Mouse (Mus musculus) spleen, adult 18-20 months (tissue): Measurements from ENCODE around the gene Arl5c.
A peak's percentile ranks its signal among the peaks of the same experiment; 100 is the strongest.

Experiments used
- DNase-seq, 2 experiments: peaks; one replicate each; pipeline ENCODE4 v3.0.0; 2022; ENCODE audit warnings: mixed read lengths in 2 of 2

Gene Arl5c

GRCm38 (mm10) chr11:98018858-98019641, 23.1 kb upstream of the Arl5c start:
- DNase-seq: peak in 1 of 2 experiments; percentile 21

- DNase-seq: no peak
These were observed 22.2 kb upstream of the Arl5c start for GRCm38 (mm10) chr11:98018222-98018621.

GRCm38 (mm10) chr11:98016824-98017223, 20.8 kb upstream of the Arl5c start:
- no peak for DNase-seq

- no peak for DNase-seq
These were observed 20.2 kb upstream of the Arl5c start for GRCm38 (mm10) chr11:98016177-98016576.

- DNase-seq: no peak
These were observed 16.9 kb upstream of the Arl5c start for GRCm38 (mm10) chr11:98012831-98013230.

- DNase-seq: no peak
These were observed 15.7 kb upstream of the Arl5c start for GRCm38 (mm10) chr11:98011716-98012115.

GRCm38 (mm10) chr11:98008087-98008486, 12.1 kb upstream of the Arl5c start:
- DNase-seq: no peak

GRCm38 (mm10) chr11:98005686-98006085, 9.7 kb upstream of the Arl5c start:
- DNase-seq: no peak

- DNase-seq: no peak
These were observed 9.1 kb upstream of the Arl5c start for GRCm38 (mm10) chr11:98005076-98005475.

GRCm38 (mm10) chr11:98004161-98004560, 8.2 kb upstream of the Arl5c start:
- no peak for DNase-seq

- DNase-seq: peak in 1 of 2 experiments; percentile 39
These were observed 7.2 kb upstream of the Arl5c start for GRCm38 (mm10) chr11:98003171-98003671.

GRCm38 (mm10) chr11:98002627-98003026, 6.6 kb upstream of the Arl5c start:
- DNase-seq: peak; percentile 77 to 92

- no peak for DNase-seq
These were observed 6.0 kb upstream of the Arl5c start for GRCm38 (mm10) chr11:98001986-98002385.

- peak; percentile 43 to 49 for DNase-seq
These were observed 5.4 kb upstream of the Arl5c start for GRCm38 (mm10) chr11:98001351-98001824.

GRCm38 (mm10) chr11:98000378-98001140, 4.6 kb upstream of the Arl5c start:
- DNase-seq: peak; percentile 62 to 76

- no peak for DNase-seq
These were observed 3.8 kb upstream of the Arl5c start for GRCm38 (mm10) chr11:97999748-98000147.

GRCm38 (mm10) chr11:97998898-97999608, 3.1 kb upstream of the Arl5c start:
- peak in 1 of 2 experiments; percentile 65 for DNase-seq

- no peak for DNase-seq
These were observed 2.3 kb upstream of the Arl5c start for GRCm38 (mm10) chr11:97998074-97998793.

GRCm38 (mm10) chr11:97997387-97997960, 1.5 kb upstream of the Arl5c start:
- DNase-seq: no peak

- DNase-seq: no peak
These were observed 710 bp upstream of the Arl5c start for GRCm38 (mm10) chr11:97996691-97997090.

GRCm38 (mm10) chr11:97994539-97995100, 1.4 kb downstream of the Arl5c start:
- peak; percentile 79 to 94 for DNase-seq
